Mouse (Mus musculus): Measurements from ENCODE around the gene Fga. TPM values are rescaled to one million over a fixed set of nuclear protein-coding genes. Genes with fewer than 3 reads are reported as not detected.
A peak's percentile ranks its signal among the peaks of the same experiment; 100 is the strongest.

The Fga gene
- total RNA-seq, 2 experiments from 2014 or later = not detected

GRCm38 (mm10) chr3:83076563-83076962, 50.7 kb downstream of the Fga start:
- Histone ChIP-seq H3K4me3 (no peak overlapping the region), H3K27ac (peak overlapping the region; percentile 25; the same call in 1 of the 2 replicates)
- no peak for TF ChIP-seq CTCF (conservative IDR thresholded peaks at IDR 0.05)
- DNase-seq (ENCODE audit: low spot score in 2 of 2) = no peak

GRCm38 (mm10) chr3:83080567-83081055, 54.7 kb downstream of the Fga start:
- no peak overlapping the region for H3K27ac ChIP-seq
- TF ChIP-seq CTCF (conservative IDR thresholded peaks at IDR 0.05) = peak; percentile 99
- H3K4me3 ChIP-seq = peak overlapping the region; percentile 21
- peak; percentile 20 to 65 for DNase-seq (ENCODE audit: low spot score in 2 of 2)

Other genes starting within 250 kb of the Fga start
- 1 to 10 TPM; 1.6 to 1.8 TPM for gene Rbm46, start 149.6 kb upstream of the Fga start, total RNA-seq (2021)
- gene Lrat, start 122.1 kb upstream of the Fga start, total RNA-seq (2021) = under 1 TPM in 1 of 2 experiments, not detected in 1; 0.08 TPM
- under 1 TPM; 0.20 to 0.27 TPM for gene Fgg, start 18.4 kb upstream of the Fga start, total RNA-seq (2021)
- gene Fgb, start 23.8 kb downstream of the Fga start, total RNA-seq (2021) = not detected
- 10 to 100 TPM; 50.3 to 50.6 TPM for gene Plrg1, start 29.4 kb downstream of the Fga start, total RNA-seq (2021)
- gene Dchs2, start 101.9 kb downstream of the Fga start, total RNA-seq (2021) = 1 to 10 TPM; 3.2 to 3.7 TPM

Measured in layer of hippocampus, adult 2 months (tissue).